Mouse (Mus musculus): ENCODE measurements at regions not wholly inside any gene's neighbourhood (a gene's known extent, or its start where the extent isn't known, plus 50 kb on each side); places are given as distances from the start of the nearest gene placed in this dataset.

- no peak for DNase-seq (ENCODE audit: low spot score)
- no peak overlapping the region for H3K27ac ChIP-seq (replicated peaks)
- no peaks in the 10 kb centered on the region for H3K36me3 ChIP-seq (ENCODE audit: control insufficient read depth, insufficient read depth, low read length)
- no peaks in the 10 kb centered on the region for H3K9me3 ChIP-seq (ENCODE audit: control insufficient read depth, low read length)
- no peak for ATAC-seq (ENCODE audit: low FRiP score, low TSS enrichment)
- 73% methylated on average over 7 of the region's 7 CpGs for WGBS
- no peaks in the 10 kb centered on the region for H3K4me1 ChIP-seq (replicated peaks; ENCODE audit: control insufficient read depth, insufficient read depth)
- H3K4me3 ChIP-seq (ENCODE audit: low read depth, low read length) = no peak overlapping the region
- no peak overlapping the region for H3K4me2 ChIP-seq (replicated peaks; ENCODE audit: low read depth)
- H3K27me3 ChIP-seq (ENCODE audit: control insufficient read depth, insufficient read depth, low read length) = no peaks in the 10 kb centered on the region
- TF ChIP-seq CTCF (IDR thresholded peaks at IDR 0.05; ENCODE audit: low read depth) (no peak), EP300 (optimal IDR thresholded peaks at IDR 0.05) (no peak)
- H3K9ac ChIP-seq (ENCODE audit: low read length) = no peak overlapping the region
These were observed 670.7 kb downstream of the Poteg start for GRCm38 (mm10) chr8:28117997-28118778.

GRCm38 (mm10) chr8:28125021-28125420 lies 677.6 kb downstream of the Poteg start:
- Histone ChIP-seq H3K36me3 (ENCODE audit: control insufficient read depth, insufficient read depth, low read length) (no peaks in the 10 kb centered on the region), H3K27ac (replicated peaks) (no peak overlapping the region), H3K9me3 (ENCODE audit: control insufficient read depth, low read length) (no peaks in the 10 kb centered on the region), H3K4me3 (ENCODE audit: low read depth, low read length) (no peak overlapping the region), H3K9ac (ENCODE audit: low read length) (no peak overlapping the region), H3K4me1 (replicated peaks; ENCODE audit: control insufficient read depth, insufficient read depth) (no peaks in the 10 kb centered on the region), H3K27me3 (ENCODE audit: control insufficient read depth, insufficient read depth, low read length) (no peaks in the 10 kb centered on the region), H3K4me2 (replicated peaks; ENCODE audit: low read depth) (no peak overlapping the region)
- 58% methylated on average over 3 of the region's 3 CpGs for WGBS
- no peak for TF ChIP-seq EP300 (optimal IDR thresholded peaks at IDR 0.05)
- DNase-seq (ENCODE audit: low spot score) = no peak
- ATAC-seq (ENCODE audit: low FRiP score, low TSS enrichment) = no peak

- H3K4me3 ChIP-seq (ENCODE audit: low read depth, low read length) = no peak overlapping the region
- DNase-seq (ENCODE audit: low spot score) (no peak), ATAC-seq (ENCODE audit: low FRiP score, low TSS enrichment) (no peak)
- no peak overlapping the region for H3K9ac ChIP-seq (ENCODE audit: low read length)
- H3K4me2 ChIP-seq (replicated peaks; ENCODE audit: low read depth) = no peak overlapping the region
- no peaks in the 10 kb centered on the region for H3K4me1 ChIP-seq (replicated peaks; ENCODE audit: control insufficient read depth, insufficient read depth)
- no peaks in the 10 kb centered on the region for H3K27me3 ChIP-seq (ENCODE audit: control insufficient read depth, insufficient read depth, low read length)
- no peak overlapping the region for H3K27ac ChIP-seq (replicated peaks)
- 82% methylated on average over 3 of the region's 3 CpGs for WGBS
- H3K9me3 ChIP-seq (ENCODE audit: control insufficient read depth, low read length) = no peaks in the 10 kb centered on the region
- H3K36me3 ChIP-seq (ENCODE audit: control insufficient read depth, insufficient read depth, low read length) = no peaks in the 10 kb centered on the region
- TF ChIP-seq CTCF (IDR thresholded peaks at IDR 0.05; ENCODE audit: low read depth) (no peak), EP300 (optimal IDR thresholded peaks at IDR 0.05) (no peak)
These were observed 694.4 kb downstream of the Poteg start for GRCm38 (mm10) chr8:28141916-28142315.

GRCm38 (mm10) chr8:28148599-28149452 lies 701.4 kb downstream of the Poteg start:
- Histone ChIP-seq H3K9ac (ENCODE audit: low read length) (no peak overlapping the region), H3K27me3 (ENCODE audit: control insufficient read depth, insufficient read depth, low read length) (no peaks in the 10 kb centered on the region), H3K4me2 (replicated peaks; ENCODE audit: low read depth) (no peak overlapping the region), H3K9me3 (ENCODE audit: control insufficient read depth, low read length) (no peaks in the 10 kb centered on the region), H3K4me3 (ENCODE audit: low read depth, low read length) (no peak overlapping the region), H3K27ac (replicated peaks) (no peak overlapping the region), H3K4me1 (replicated peaks; ENCODE audit: control insufficient read depth, insufficient read depth) (no peaks in the 10 kb centered on the region), H3K36me3 (ENCODE audit: control insufficient read depth, insufficient read depth, low read length) (no peaks in the 10 kb centered on the region)
- 67% methylated on average over 14 of the region's 14 CpGs for WGBS
- no peak for TF ChIP-seq EP300 (optimal IDR thresholded peaks at IDR 0.05)
- peak; percentile 59 for TF ChIP-seq CTCF (IDR thresholded peaks at IDR 0.05; ENCODE audit: low read depth)
- ATAC-seq (ENCODE audit: low FRiP score, low TSS enrichment) (no peak), DNase-seq (ENCODE audit: low spot score) (no peak)

GRCm38 (mm10) chr8:28149453-28149767 lies 701.9 kb downstream of the Poteg start:
- Histone ChIP-seq H3K9ac (ENCODE audit: low read length) (no peak overlapping the region), H3K27me3 (ENCODE audit: control insufficient read depth, insufficient read depth, low read length) (no peaks in the 10 kb centered on the region), H3K36me3 (ENCODE audit: control insufficient read depth, insufficient read depth, low read length) (no peaks in the 10 kb centered on the region), H3K4me3 (ENCODE audit: low read depth, low read length) (no peak overlapping the region), H3K9me3 (ENCODE audit: control insufficient read depth, low read length) (no peaks in the 10 kb centered on the region), H3K4me1 (replicated peaks; ENCODE audit: control insufficient read depth, insufficient read depth) (no peaks in the 10 kb centered on the region), H3K27ac (replicated peaks) (no peak overlapping the region), H3K4me2 (replicated peaks; ENCODE audit: low read depth) (no peak overlapping the region)
- ATAC-seq (ENCODE audit: low FRiP score, low TSS enrichment) = no peak
- no peak for TF ChIP-seq CTCF (IDR thresholded peaks at IDR 0.05; ENCODE audit: low read depth)
- no peak for TF ChIP-seq EP300 (optimal IDR thresholded peaks at IDR 0.05)
- DNase-seq (ENCODE audit: low spot score) = no peak
- 69% methylated on average over 3 of the region's 3 CpGs for WGBS

- no peaks in the 10 kb centered on the region for H3K27me3 ChIP-seq (ENCODE audit: control insufficient read depth, insufficient read depth, low read length)
- no peak overlapping the region for H3K27ac ChIP-seq (replicated peaks)
- H3K9ac ChIP-seq (ENCODE audit: low read length) = no peak overlapping the region
- no peak for TF ChIP-seq EP300 (optimal IDR thresholded peaks at IDR 0.05)
- no peak for TF ChIP-seq CTCF (IDR thresholded peaks at IDR 0.05; ENCODE audit: low read depth)
- 75% methylated on average over 4 of the region's 4 CpGs for WGBS
- DNase-seq (ENCODE audit: low spot score) = no peak
- H3K4me3 ChIP-seq (ENCODE audit: low read depth, low read length) = no peak overlapping the region
- no peak for ATAC-seq (ENCODE audit: low FRiP score, low TSS enrichment)
- no peak overlapping the region for H3K4me2 ChIP-seq (replicated peaks; ENCODE audit: low read depth)
- H3K9me3 ChIP-seq (ENCODE audit: control insufficient read depth, low read length) = no peaks in the 10 kb centered on the region
- no peaks in the 10 kb centered on the region for H3K4me1 ChIP-seq (replicated peaks; ENCODE audit: control insufficient read depth, insufficient read depth)
- no peaks in the 10 kb centered on the region for H3K36me3 ChIP-seq (ENCODE audit: control insufficient read depth, insufficient read depth, low read length)
These were observed 713.2 kb downstream of the Poteg start for GRCm38 (mm10) chr8:28160651-28161050.

Data from stomach, postnatal 0 days (tissue).